Mouse (Mus musculus): Measurements from ENCODE around the gene Pdcd1lg2. TPM values are rescaled to one million over a fixed set of nuclear protein-coding genes. Genes with fewer than 3 reads are reported as not detected.

The Pdcd1lg2 gene
- total RNA-seq (2014; rRNA removed) (0.13 and 0.18 TPM in 2 replicates), polyA plus RNA-seq (2012; rRNA removed) (0.05 and 0.11 TPM in 2 replicates)

GRCm38 (mm10) chr19:29410619-29411018 is at the start of gene Pdcd1lg2:
TSS of gene Pdcd1lg2 (plus strand) at chr19:29410919.
- H3K9ac ChIP-seq (ENCODE audit: low read depth, low read length), result no peak within 1 kb of the TSS
- no peak for DNase-seq (ENCODE audit: extremely low read depth, low read depth, low spot score)
- H3K4me3 ChIP-seq (ENCODE audit: insufficient read depth, low read depth, low read length), result no peak within 1 kb of the TSS
- no peaks in the 10 kb centered on the region for H3K79me2 ChIP-seq (ENCODE audit: control insufficient read depth, insufficient read depth, low read length)
- H3K27me3 ChIP-seq (ENCODE audit: control insufficient read depth, insufficient read depth, low read length), result no peaks in the 10 kb centered on the region
- WGBS, result 89% methylated on average over 4 of the region's 4 CpGs
- TF ChIP-seq CTCF (IDR thresholded peaks at IDR 0.05; ENCODE audit: low read depth, low read length) (no peak), POLR2A (IDR thresholded peaks at IDR 0.05; ENCODE audit: extremely low read depth, insufficient read depth, low read length) (no peak)
- H3K36me3 ChIP-seq (ENCODE audit: control insufficient read depth, insufficient read depth, low read length), result no peaks in the 10 kb centered on the region
- no peak within 1 kb of the TSS for H3K27ac ChIP-seq (replicated peaks; ENCODE audit: insufficient read depth, low read depth, low read length)
- no peaks in the 10 kb centered on the region for H3K4me1 ChIP-seq (ENCODE audit: control insufficient read depth, insufficient read depth, low read length)

GRCm38 (mm10) chr19:29361468-29362130 is 49.1 kb upstream of the Pdcd1lg2 start:
- Histone ChIP-seq H3K27me3 (ENCODE audit: control insufficient read depth, insufficient read depth, low read length) (no peaks in the 10 kb centered on the region), H3K79me2 (ENCODE audit: control insufficient read depth, insufficient read depth, low read length) (no peaks in the 10 kb centered on the region; the same call in 1 of the 2 replicates), H3K4me1 (ENCODE audit: control insufficient read depth, insufficient read depth, low read length) (no peaks in the 10 kb centered on the region), H3K27ac (replicated peaks; ENCODE audit: insufficient read depth, low read depth, low read length) (peak overlapping the region; percentile 24; the same call in 1 of the 2 replicates), H3K9ac (ENCODE audit: low read depth, low read length) (peak overlapping the region; percentile 92), H3K4me3 (ENCODE audit: insufficient read depth, low read depth, low read length) (peak overlapping the region; percentile 95), H3K36me3 (ENCODE audit: control insufficient read depth, insufficient read depth, low read length) (no peaks in the 10 kb centered on the region)
- TF ChIP-seq CTCF (IDR thresholded peaks at IDR 0.05; ENCODE audit: low read depth, low read length) (no peak), POLR2A (IDR thresholded peaks at IDR 0.05; ENCODE audit: extremely low read depth, insufficient read depth, low read length) (0 out of 2 replicates have a peak, but pooled peaks have one; percentile 35)
- 3% methylated on average over 33 of the region's 33 CpGs for WGBS
- peak; percentile 94 for DNase-seq (ENCODE audit: extremely low read depth, low read depth, low spot score)

- 0 out of 2 replicates have a peak overlapping the region, but pooled peaks have one; percentile 14 for H3K9ac ChIP-seq (ENCODE audit: low read depth, low read length)
- no peaks in the 10 kb centered on the region for H3K36me3 ChIP-seq (ENCODE audit: control insufficient read depth, insufficient read depth, low read length)
- no peaks in the 10 kb centered on the region for H3K27me3 ChIP-seq (ENCODE audit: control insufficient read depth, insufficient read depth, low read length)
- no peaks in the 10 kb centered on the region; the same call in 1 of the 2 replicates for H3K79me2 ChIP-seq (ENCODE audit: control insufficient read depth, insufficient read depth, low read length)
- peak overlapping the region; percentile 95 for H3K4me3 ChIP-seq (ENCODE audit: insufficient read depth, low read depth, low read length)
- 16% methylated on average over 13 of the region's 13 CpGs for WGBS
- no peak for DNase-seq (ENCODE audit: extremely low read depth, low read depth, low spot score)
- no peak overlapping the region for H3K27ac ChIP-seq (replicated peaks; ENCODE audit: insufficient read depth, low read depth, low read length)
- TF ChIP-seq CTCF (IDR thresholded peaks at IDR 0.05; ENCODE audit: low read depth, low read length) (no peak), POLR2A (IDR thresholded peaks at IDR 0.05; ENCODE audit: extremely low read depth, insufficient read depth, low read length) (0 out of 2 replicates have a peak, but pooled peaks have one; percentile 1)
- no peaks in the 10 kb centered on the region; the same call in 1 of the 2 replicates for H3K4me1 ChIP-seq (ENCODE audit: control insufficient read depth, insufficient read depth, low read length)
These were observed 48.4 kb upstream of the Pdcd1lg2 start for GRCm38 (mm10) chr19:29362173-29362930.

GRCm38 (mm10) chr19:29363557-29363956 is 47.2 kb upstream of the Pdcd1lg2 start:
- WGBS, result 96% methylated on average over 7 of the region's 7 CpGs
- Histone ChIP-seq H3K36me3 (ENCODE audit: control insufficient read depth, insufficient read depth, low read length) (no peaks in the 10 kb centered on the region), H3K27ac (replicated peaks; ENCODE audit: insufficient read depth, low read depth, low read length) (no peak overlapping the region), H3K9ac (ENCODE audit: low read depth, low read length) (no peak overlapping the region), H3K79me2 (ENCODE audit: control insufficient read depth, insufficient read depth, low read length) (no peaks in the 10 kb centered on the region; the same call in 1 of the 2 replicates), H3K4me3 (ENCODE audit: insufficient read depth, low read depth, low read length) (no peak overlapping the region), H3K27me3 (ENCODE audit: control insufficient read depth, insufficient read depth, low read length) (no peaks in the 10 kb centered on the region), H3K4me1 (ENCODE audit: control insufficient read depth, insufficient read depth, low read length) (no peaks in the 10 kb centered on the region; the same call in 1 of the 2 replicates)
- no peak for TF ChIP-seq CTCF (IDR thresholded peaks at IDR 0.05; ENCODE audit: low read depth, low read length)
- DNase-seq (ENCODE audit: extremely low read depth, low read depth, low spot score), result no peak

GRCm38 (mm10) chr19:29364076-29364475 is 46.6 kb upstream of the Pdcd1lg2 start:
- Histone ChIP-seq H3K36me3 (ENCODE audit: control insufficient read depth, insufficient read depth, low read length) (no peaks in the 10 kb centered on the region), H3K4me3 (ENCODE audit: insufficient read depth, low read depth, low read length) (no peak overlapping the region), H3K27me3 (ENCODE audit: control insufficient read depth, insufficient read depth, low read length) (no peaks in the 10 kb centered on the region), H3K79me2 (ENCODE audit: control insufficient read depth, insufficient read depth, low read length) (no peaks in the 10 kb centered on the region; the same call in 1 of the 2 replicates), H3K27ac (replicated peaks; ENCODE audit: insufficient read depth, low read depth, low read length) (no peak overlapping the region), H3K9ac (ENCODE audit: low read depth, low read length) (no peak overlapping the region), H3K4me1 (ENCODE audit: control insufficient read depth, insufficient read depth, low read length) (no peaks in the 10 kb centered on the region; the same call in 1 of the 2 replicates)
- TF ChIP-seq POLR2A (IDR thresholded peaks at IDR 0.05; ENCODE audit: extremely low read depth, insufficient read depth, low read length) (no peak), CTCF (IDR thresholded peaks at IDR 0.05; ENCODE audit: low read depth, low read length) (no peak)
- WGBS, result 84% methylated on average over 5 of the region's 5 CpGs
- no peak for DNase-seq (ENCODE audit: extremely low read depth, low read depth, low spot score)
